Mouse (Mus musculus): Measurements from ENCODE around the gene Atrn. TPM values are rescaled to one million over a fixed set of nuclear protein-coding genes. Genes with fewer than 3 reads are reported as not detected.
A peak's percentile ranks its signal among the peaks of the same experiment; 100 is the strongest.

Gene Atrn
- polyA plus RNA-seq, 1 experiment from 2014 or later: 3.0 TPM

DNA sequence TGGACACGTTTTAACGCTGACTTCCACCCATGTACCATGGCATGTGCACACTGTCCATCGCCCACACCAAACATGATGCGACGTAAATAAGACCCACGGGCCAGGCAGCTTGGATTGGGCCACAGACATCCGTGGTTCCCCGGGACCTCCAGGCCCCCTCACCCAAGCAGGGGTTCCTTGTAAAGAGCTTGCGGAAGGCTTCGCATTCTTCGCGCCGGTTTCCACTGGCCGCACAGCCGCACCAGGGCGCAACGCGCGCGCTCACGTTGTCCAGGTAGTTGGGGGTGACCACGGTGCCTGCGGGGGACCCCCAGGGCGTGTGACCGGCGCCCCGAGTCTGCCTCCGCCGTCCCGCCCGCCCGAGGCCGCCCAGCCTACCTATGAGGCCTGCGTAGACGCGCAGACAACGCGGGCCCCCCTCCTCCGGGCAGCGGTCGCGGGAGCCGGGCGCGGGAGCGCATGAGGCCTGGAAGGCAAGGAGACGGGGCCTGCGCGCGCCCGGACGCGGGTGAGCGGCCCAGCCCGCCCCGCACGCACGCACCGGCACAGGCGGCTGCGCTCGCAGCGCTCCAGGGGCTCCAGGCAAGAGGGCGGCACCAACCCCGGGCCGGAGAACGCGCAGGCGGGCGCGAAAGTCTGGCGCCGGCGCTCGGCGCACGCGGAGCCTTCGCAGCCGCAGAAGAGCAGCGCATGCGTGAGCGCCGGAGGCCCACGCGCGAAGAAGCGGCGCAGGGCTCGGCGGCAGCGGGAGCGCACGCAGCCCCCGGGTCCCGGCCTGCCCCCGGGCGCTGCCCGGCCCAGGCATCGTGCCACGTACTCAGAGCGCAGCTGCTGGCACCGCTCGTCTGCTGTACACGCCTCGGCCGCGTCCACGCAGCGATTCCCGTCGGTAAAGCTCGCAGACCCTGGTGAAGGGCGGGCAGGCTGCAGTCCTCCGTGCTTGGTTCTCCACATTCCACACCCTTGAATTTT, 134.8 kb downstream of the Atrn start:
- Histone ChIP-seq H3K27ac (ENCODE audit: low read length) (no peak overlapping the region), H3K4me1 (ENCODE audit: control insufficient read depth, low read depth, low read length) (no peaks in the 10 kb centered on the region; the same call in none of the 2 replicates), H3K27me3 (ENCODE audit: control insufficient read depth, insufficient read depth, low read depth, low read length) (peaks cover 59% of the 10 kb centered on the region), H3K4me3 (ENCODE audit: low read depth, low read length) (peak overlapping the region; percentile 34), H3K9ac (ENCODE audit: low read depth, low read length) (no peak overlapping the region), H3K9me3 (replicated peaks; ENCODE audit: control insufficient read depth, low read length) (no peaks in the 10 kb centered on the region), H3K4me2 (ENCODE audit: low read depth, low read length) (peak overlapping the region; percentile 52), H3K36me3 (ENCODE audit: control insufficient read depth, insufficient read depth) (no peaks in the 10 kb centered on the region)
- no peak for ATAC-seq (ENCODE audit: low read depth)
- WGBS (ENCODE audit: insufficient replicate concordance): 4% methylated on average over 103 of the region's 115 CpGs

DNA sequence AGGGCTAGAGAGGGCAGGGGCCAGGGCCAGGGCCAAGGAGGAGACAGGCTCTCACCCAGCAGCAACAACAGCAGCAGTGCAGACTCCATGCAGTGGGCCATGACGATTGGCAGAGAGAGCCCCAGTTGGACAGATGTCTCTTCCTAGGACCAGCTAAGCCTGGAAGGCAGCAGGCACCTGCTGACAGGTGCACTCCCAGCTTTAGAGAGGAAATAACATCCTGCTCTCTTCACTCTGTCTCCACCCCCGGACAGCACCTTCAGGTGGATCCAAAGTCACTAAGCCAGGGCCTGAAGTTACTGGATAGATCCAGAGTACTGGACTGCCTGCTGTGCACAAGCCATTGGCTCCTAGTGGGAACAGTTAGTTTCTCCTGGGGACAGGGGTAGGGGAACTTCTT, 136.7 kb downstream of the Atrn start, which contains the start of gene Gfra4:
Gene Gfra4, minus strand, starts transcription at position 101 of the 400 bp plus-strand sequence.
- no peak within 1 kb of the TSS for H3K9ac ChIP-seq (ENCODE audit: low read depth, low read length)
- WGBS (ENCODE audit: insufficient replicate concordance): 49% methylated on average over 2 of the region's 2 CpGs
- H3K27me3 ChIP-seq (ENCODE audit: control insufficient read depth, insufficient read depth, low read depth, low read length): peaks cover 49% of the 10 kb centered on the region
- no peaks in the 10 kb centered on the region; the same call in 1 of the 2 replicates for H3K4me1 ChIP-seq (ENCODE audit: control insufficient read depth, low read depth, low read length)
- H3K4me2 ChIP-seq (ENCODE audit: low read depth, low read length): no peak within 1 kb of the TSS
- no peak within 1 kb of the TSS for H3K27ac ChIP-seq (ENCODE audit: low read length)
- H3K9me3 ChIP-seq (replicated peaks; ENCODE audit: control insufficient read depth, low read length): no peaks in the 10 kb centered on the region
- H3K4me3 ChIP-seq (ENCODE audit: low read depth, low read length): no peak within 1 kb of the TSS
- no peaks in the 10 kb centered on the region for H3K36me3 ChIP-seq (ENCODE audit: control insufficient read depth, insufficient read depth)
- no peak for ATAC-seq (ENCODE audit: low read depth)

DNA sequence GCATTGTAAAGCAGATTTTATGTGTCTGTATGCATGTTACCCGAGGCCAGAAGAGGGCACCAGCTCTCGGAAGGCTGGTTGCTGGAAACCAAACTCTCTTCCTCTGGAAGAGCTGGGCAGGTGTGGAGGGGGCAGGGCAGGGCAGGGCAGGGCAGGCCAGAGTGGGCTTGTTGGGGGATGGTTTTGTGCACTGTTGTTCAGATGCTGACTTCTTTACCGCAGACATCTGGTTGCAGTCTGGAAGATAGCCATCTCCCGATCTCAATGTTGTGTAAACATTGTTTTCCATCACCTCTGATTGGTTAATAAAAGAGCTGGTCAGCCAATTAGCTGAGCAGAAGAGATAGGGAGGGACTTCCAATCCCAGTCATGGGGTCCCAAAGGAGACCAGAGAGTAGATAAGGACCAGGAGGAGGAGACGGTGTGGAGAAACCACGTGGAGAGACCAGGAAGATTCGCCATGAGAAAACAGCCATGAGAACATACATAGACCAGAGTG, 138.1 kb downstream of the Atrn start:
- Histone ChIP-seq H3K27ac (ENCODE audit: low read length) (no peak overlapping the region), H3K4me1 (ENCODE audit: control insufficient read depth, low read depth, low read length) (no peaks in the 10 kb centered on the region; the same call in 1 of the 2 replicates), H3K4me3 (ENCODE audit: low read depth, low read length) (no peak overlapping the region), H3K4me2 (ENCODE audit: low read depth, low read length) (no peak overlapping the region), H3K36me3 (ENCODE audit: control insufficient read depth, insufficient read depth) (no peaks in the 10 kb centered on the region), H3K27me3 (ENCODE audit: control insufficient read depth, insufficient read depth, low read depth, low read length) (peaks cover 40% of the 10 kb centered on the region), H3K9ac (ENCODE audit: low read depth, low read length) (no peak overlapping the region), H3K9me3 (replicated peaks; ENCODE audit: control insufficient read depth, low read length) (no peaks in the 10 kb centered on the region)
- no peak for ATAC-seq (ENCODE audit: low read depth)
- 17% methylated on average over 7 of the region's 7 CpGs for WGBS (ENCODE audit: insufficient replicate concordance)

GRCm38 (mm10) chr2:131044989-131045720, 138.9 kb downstream of the Atrn start:
- Histone ChIP-seq H3K4me3 (ENCODE audit: low read depth, low read length) (no peak overlapping the region), H3K9me3 (replicated peaks; ENCODE audit: control insufficient read depth, low read length) (no peaks in the 10 kb centered on the region), H3K4me1 (ENCODE audit: control insufficient read depth, low read depth, low read length) (no peaks in the 10 kb centered on the region; the same call in 1 of the 2 replicates), H3K36me3 (ENCODE audit: control insufficient read depth, insufficient read depth) (no peaks in the 10 kb centered on the region), H3K9ac (ENCODE audit: low read depth, low read length) (no peak overlapping the region), H3K27me3 (ENCODE audit: control insufficient read depth, insufficient read depth, low read depth, low read length) (peaks cover 32% of the 10 kb centered on the region), H3K4me2 (ENCODE audit: low read depth, low read length) (no peak overlapping the region), H3K27ac (ENCODE audit: low read length) (no peak overlapping the region)
- ATAC-seq (ENCODE audit: low read depth): no peak
- 67% methylated on average over 9 of the region's 9 CpGs for WGBS (ENCODE audit: insufficient replicate concordance)

DNA sequence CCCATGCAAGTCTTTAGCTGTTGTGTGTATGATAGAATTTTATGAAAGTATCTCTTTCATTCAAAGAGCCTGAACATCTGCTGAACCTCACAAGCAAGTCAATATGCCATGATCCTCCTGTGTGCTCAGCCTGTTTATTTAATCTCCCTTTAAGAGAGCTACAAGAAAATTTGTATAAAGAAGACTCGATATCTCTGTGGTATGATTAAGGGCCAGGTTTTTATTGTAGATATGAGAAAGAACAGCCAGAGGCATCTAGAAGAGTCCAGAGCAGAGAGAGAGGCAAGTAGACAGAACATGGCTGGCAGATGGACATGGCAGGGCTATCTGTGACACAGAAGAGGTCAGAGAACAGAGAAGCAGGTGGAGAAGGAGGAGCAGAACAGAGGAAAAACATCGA, 139.7 kb downstream of the Atrn start:
- 45% methylated on average over 2 of the region's 2 CpGs for WGBS (ENCODE audit: insufficient replicate concordance)
- Histone ChIP-seq H3K9ac (ENCODE audit: low read depth, low read length) (no peak overlapping the region), H3K4me3 (ENCODE audit: low read depth, low read length) (no peak overlapping the region), H3K27me3 (ENCODE audit: control insufficient read depth, insufficient read depth, low read depth, low read length) (peaks cover 24% of the 10 kb centered on the region), H3K27ac (ENCODE audit: low read length) (no peak overlapping the region), H3K4me1 (ENCODE audit: control insufficient read depth, low read depth, low read length) (no peaks in the 10 kb centered on the region; the same call in 1 of the 2 replicates), H3K4me2 (ENCODE audit: low read depth, low read length) (no peak overlapping the region), H3K36me3 (ENCODE audit: control insufficient read depth, insufficient read depth) (no peaks in the 10 kb centered on the region), H3K9me3 (replicated peaks; ENCODE audit: control insufficient read depth, low read length) (no peaks in the 10 kb centered on the region)
- no peak for ATAC-seq (ENCODE audit: low read depth)

DNA sequence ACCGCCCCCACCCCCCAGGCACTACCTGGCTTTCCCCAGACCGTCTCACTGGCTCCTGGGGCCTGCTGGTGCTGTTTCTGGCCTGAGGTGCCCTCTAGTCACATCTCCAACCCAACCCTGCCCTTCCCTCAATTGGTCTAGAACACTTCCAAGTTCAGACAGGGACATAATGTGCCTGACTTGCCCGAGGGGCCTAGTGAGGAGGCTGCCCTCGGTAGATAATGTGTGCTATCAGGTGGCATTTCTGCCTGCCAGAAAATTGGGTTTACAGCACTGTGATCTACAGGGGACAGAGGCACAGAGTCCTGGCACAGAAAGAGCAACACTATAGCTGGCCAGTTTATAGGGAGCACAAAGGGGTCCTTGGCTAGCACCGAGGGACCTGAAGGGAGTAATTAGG, 145.7 kb downstream of the Atrn start:
- ATAC-seq (ENCODE audit: low read depth): peak; percentile 65
- peaks cover 50% of the 10 kb centered on the region for H3K27me3 ChIP-seq (ENCODE audit: control insufficient read depth, insufficient read depth, low read depth, low read length)

GRCm38 (mm10) chr2:131052862-131053418, 146.6 kb downstream of the Atrn start:
- Histone ChIP-seq H3K27me3 (ENCODE audit: control insufficient read depth, insufficient read depth, low read depth, low read length) (peaks cover 50% of the 10 kb centered on the region), H3K4me2 (ENCODE audit: low read depth, low read length) (no peak overlapping the region), H3K9me3 (replicated peaks; ENCODE audit: control insufficient read depth, low read length) (no peaks in the 10 kb centered on the region), H3K27ac (ENCODE audit: low read length) (no peak overlapping the region), H3K4me3 (ENCODE audit: low read depth, low read length) (no peak overlapping the region), H3K4me1 (ENCODE audit: control insufficient read depth, low read depth, low read length) (peaks cover 9% of the 10 kb centered on the region), H3K9ac (ENCODE audit: low read depth, low read length) (no peak overlapping the region), H3K36me3 (ENCODE audit: control insufficient read depth, insufficient read depth) (no peaks in the 10 kb centered on the region)
- 47% methylated on average over 6 of the region's 6 CpGs for whole genome bisulfite sequencing (ENCODE audit: insufficient replicate concordance)
- no peak for ATAC-seq (ENCODE audit: low read depth)

More for the DNA sequence above, 145.7 kb downstream of the Atrn start:
- H3K27ac ChIP-seq (ENCODE audit: low read length): no peak overlapping the region
- no peaks in the 10 kb centered on the region for H3K36me3 ChIP-seq (ENCODE audit: control insufficient read depth, insufficient read depth)
- no peaks in the 10 kb centered on the region for H3K9me3 ChIP-seq (replicated peaks; ENCODE audit: control insufficient read depth, low read length)
- peaks cover 9% of the 10 kb centered on the region for H3K4me1 ChIP-seq (ENCODE audit: control insufficient read depth, low read depth, low read length)
- no peak overlapping the region for H3K9ac ChIP-seq (ENCODE audit: low read depth, low read length)
- 43% methylated on average over 5 of the region's 5 CpGs for WGBS (ENCODE audit: insufficient replicate concordance)
- no peak overlapping the region for H3K4me3 ChIP-seq (ENCODE audit: low read depth, low read length)
- no peak overlapping the region for H3K4me2 ChIP-seq (ENCODE audit: low read depth, low read length)

- Histone ChIP-seq H3K9me3 (replicated peaks; ENCODE audit: control insufficient read depth, low read length) (no peaks in the 10 kb centered on the region), H3K27ac (ENCODE audit: low read length) (no peak overlapping the region), H3K4me3 (ENCODE audit: low read depth, low read length) (no peak overlapping the region), H3K27me3 (ENCODE audit: control insufficient read depth, insufficient read depth, low read depth, low read length) (peaks cover 50% of the 10 kb centered on the region), H3K36me3 (ENCODE audit: control insufficient read depth, insufficient read depth) (no peaks in the 10 kb centered on the region), H3K9ac (ENCODE audit: low read depth, low read length) (no peak overlapping the region), H3K4me2 (ENCODE audit: low read depth, low read length) (no peak overlapping the region), H3K4me1 (ENCODE audit: control insufficient read depth, low read depth, low read length) (peaks cover 9% of the 10 kb centered on the region)
- 2% methylated on average over 45 of the region's 45 CpGs for WGBS (ENCODE audit: insufficient replicate concordance)
- no peak for ATAC-seq (ENCODE audit: low read depth)
Measured at GRCm38 (mm10) chr2:131053851-131054645, 147.8 kb downstream of the Atrn start.
